Mouse (Mus musculus): ENCODE results near the gene Icmt.

Gene Icmt

GRCm38 (mm10) chr4:152304685-152305084 lies 7.7 kb downstream of the Icmt start:
- no peak for DNase-seq

GRCm38 (mm10) chr4:152305991-152306390 lies 9.0 kb downstream of the Icmt start:
- DNase-seq = no peak

- no peak for DNase-seq
Observed at GRCm38 (mm10) chr4:152307542-152307941, 10.5 kb downstream of the Icmt start.

- no peak for DNase-seq
Observed at GRCm38 (mm10) chr4:152312186-152312585, 15.2 kb downstream of the Icmt start.

- DNase-seq = peak; percentile 24
Observed at GRCm38 (mm10) chr4:152313211-152313632, 16.2 kb downstream of the Icmt start.

- peak; percentile 26 for DNase-seq
Observed at GRCm38 (mm10) chr4:152313934-152314333, 16.9 kb downstream of the Icmt start.

- DNase-seq = no peak
Observed at GRCm38 (mm10) chr4:152315498-152316213, 18.6 kb downstream of the Icmt start.

- DNase-seq = no peak
Observed at GRCm38 (mm10) chr4:152317631-152318033, 20.6 kb downstream of the Icmt start.

GRCm38 (mm10) chr4:152318517-152319234 lies 21.6 kb downstream of the Icmt start, which contains the start of gene Rnf207:
Gene Rnf207 (minus strand): TSS chr4:152318993.
- peak; percentile 66 for DNase-seq

GRCm38 (mm10) chr4:152321464-152321863 lies 24.4 kb downstream of the Icmt start:
- no peak for DNase-seq

GRCm38 (mm10) chr4:152324641-152325562 lies 27.9 kb downstream of the Icmt start:
- no peak for DNase-seq

- DNase-seq = peak; percentile 97
Observed at GRCm38 (mm10) chr4:152325574-152326411, 28.8 kb downstream of the Icmt start, which contains the start of gene Rpl22. Gene Rpl22 (plus strand): TSS chr4:152325742.

GRCm38 (mm10) chr4:152326543-152326942 lies 29.5 kb downstream of the Icmt start:
- DNase-seq = no peak

- DNase-seq = peak; percentile 45
Observed at GRCm38 (mm10) chr4:152328691-152329090, 31.7 kb downstream of the Icmt start.

GRCm38 (mm10) chr4:152332952-152333351 lies 35.9 kb downstream of the Icmt start:
- peak; percentile 76 for DNase-seq

- no peak for DNase-seq
Observed at GRCm38 (mm10) chr4:152333587-152333986, 36.6 kb downstream of the Icmt start.

- no peak for DNase-seq
Observed at GRCm38 (mm10) chr4:152337772-152338171, 40.7 kb downstream of the Icmt start.

- no peak for DNase-seq
Observed at GRCm38 (mm10) chr4:152338419-152339292, 41.6 kb downstream of the Icmt start, which contains the start of gene Chd5. Gene Chd5 (plus strand): TSS chr4:152338651.

- no peak for DNase-seq
Observed at GRCm38 (mm10) chr4:152339293-152339790, 42.3 kb downstream of the Icmt start.

GRCm38 (mm10) chr4:152340584-152341284 lies 43.7 kb downstream of the Icmt start:
- DNase-seq = no peak
